Mouse (Mus musculus) liver (tissue): ENCODE data around the gene Kirrel2.

Experiments
- DNase-seq: peaks from one replicate; pipeline ENCODE4 v3.0.0-alpha.2; 2020; ENCODE audit warnings: mixed read lengths

Kirrel2 gene

GRCm38 (mm10) chr7:30412735-30413147, 44.7 kb downstream of the Kirrel2 start:
- peak; percentile 30 for DNase-seq

GRCm38 (mm10) chr7:30411023-30411422, 46.5 kb downstream of the Kirrel2 start:
- DNase-seq = no peak

- no peak for DNase-seq
Observed at GRCm38 (mm10) chr7:30409789-30410188, 47.7 kb downstream of the Kirrel2 start.

GRCm38 (mm10) chr7:30408639-30409038, 48.9 kb downstream of the Kirrel2 start:
- no peak for DNase-seq

GRCm38 (mm10) chr7:30402343-30402742, 55.1 kb downstream of the Kirrel2 start:
- DNase-seq = no peak

GRCm38 (mm10) chr7:30399671-30400070, 57.8 kb downstream of the Kirrel2 start:
- no peak for DNase-seq
